Mouse (Mus musculus) c-Kit-negative CD71-positive TER-119-positive erythroid progenitor cells, embryonic 14.5 days (primary cell): ENCODE data around the gene Pax2.

Experiments used
- DNase-seq: peaks from one replicate; pipeline ENCODE4 v3.0.0-alpha.2; 2013; ENCODE audit warnings: low read depth, low spot score

The Pax2 gene

GRCm38 (mm10) chr19:44755693-44756420 lies at the start of gene Pax2:
TSS of gene Pax2 (plus strand) at chr19:44756045.
- DNase-seq: no peak

- DNase-seq: no peak
These were observed 47.0 kb upstream of the Pax2 start for GRCm38 (mm10) chr19:44708885-44709284.

- DNase-seq: no peak
These were observed 38.9 kb upstream of the Pax2 start for GRCm38 (mm10) chr19:44716731-44717600.

- no peak for DNase-seq
These were observed 36.3 kb upstream of the Pax2 start for GRCm38 (mm10) chr19:44719292-44720193.

GRCm38 (mm10) chr19:44720194-44720521 lies 35.7 kb upstream of the Pax2 start:
- DNase-seq: no peak

- DNase-seq: no peak
These were observed 32.0 kb upstream of the Pax2 start for GRCm38 (mm10) chr19:44723611-44724440.

- no peak for DNase-seq
These were observed 29.7 kb upstream of the Pax2 start for GRCm38 (mm10) chr19:44725951-44726791.

GRCm38 (mm10) chr19:44734116-44734515 lies 21.7 kb upstream of the Pax2 start:
- no peak for DNase-seq

- DNase-seq: no peak
These were observed 21.2 kb upstream of the Pax2 start for GRCm38 (mm10) chr19:44734682-44735081.

- no peak for DNase-seq
These were observed 15.5 kb upstream of the Pax2 start for GRCm38 (mm10) chr19:44740300-44740699.

GRCm38 (mm10) chr19:44741091-44741763 lies 14.6 kb upstream of the Pax2 start:
- no peak for DNase-seq

GRCm38 (mm10) chr19:44741764-44742127 lies 14.1 kb upstream of the Pax2 start:
- no peak for DNase-seq

GRCm38 (mm10) chr19:44742131-44743020 lies 13.5 kb upstream of the Pax2 start:
- no peak for DNase-seq

GRCm38 (mm10) chr19:44743021-44743415 lies 12.8 kb upstream of the Pax2 start:
- DNase-seq: no peak

- no peak for DNase-seq
These were observed 11.8 kb upstream of the Pax2 start for GRCm38 (mm10) chr19:44743961-44744520.

GRCm38 (mm10) chr19:44745741-44746140 lies 10.1 kb upstream of the Pax2 start:
- no peak for DNase-seq

- no peak for DNase-seq
These were observed 9.3 kb upstream of the Pax2 start for GRCm38 (mm10) chr19:44746541-44747024.

GRCm38 (mm10) chr19:44747471-44747870 lies 8.4 kb upstream of the Pax2 start:
- no peak for DNase-seq
